ENCODE assay signal across 9 mouse cellular contexts in the genomic region with DNA sequence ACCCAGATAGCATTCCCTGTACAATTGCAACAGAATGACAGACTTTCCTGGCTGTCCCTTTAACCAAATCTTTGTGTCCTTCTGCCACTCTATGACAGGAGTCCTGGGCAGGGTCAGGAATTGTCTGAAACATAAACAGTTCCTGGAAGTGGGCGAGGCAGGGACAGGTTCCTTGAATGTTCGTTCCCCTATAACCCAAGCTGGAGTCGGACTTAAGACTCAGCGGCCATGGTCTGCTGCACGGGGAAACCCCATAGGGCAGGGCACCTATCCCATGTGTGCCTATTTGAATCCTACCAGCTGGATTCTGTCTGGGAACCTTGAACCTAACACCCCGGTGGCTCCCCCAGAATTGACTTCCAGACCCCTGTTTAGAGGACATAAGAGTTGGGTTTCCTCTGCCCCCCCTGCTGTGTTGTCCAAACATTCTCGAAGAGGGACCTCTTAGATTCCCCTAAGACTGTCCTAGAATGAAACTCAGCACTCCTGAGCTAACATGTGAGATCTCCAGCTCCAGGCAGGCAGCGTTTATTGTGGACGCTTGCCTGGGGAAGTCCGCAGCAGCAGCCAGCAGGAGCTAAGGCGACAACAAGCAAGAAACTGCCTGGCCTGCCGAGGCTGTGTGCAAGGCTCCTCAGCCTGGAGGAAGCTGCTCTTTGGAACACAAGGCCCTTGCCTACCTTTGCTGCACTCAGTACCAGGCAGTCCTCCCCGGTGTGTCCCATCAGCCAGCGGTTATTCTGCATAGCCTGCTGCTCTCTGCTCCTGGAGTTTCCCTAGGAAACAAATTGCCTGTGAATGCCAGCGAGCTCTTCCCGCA. TPM values are rescaled to one million over a fixed set of nuclear protein-coding genes. Genes with fewer than 3 reads are reported as not detected.
A peak's percentile ranks its signal among the peaks of the same experiment; 100 is the strongest.
DNase-seq lines count a peak whose midpoint lies in the region; ATAC-seq and TF ChIP-seq lines count a peak whose summit lies in the region.
"Had no signal": no experiment of that assay in that cellular context is flagged by ENCODE, and none has a peak within 500 bp of the region (broad histone marks: within the 10 kb centered on the region; RNA-seq: fewer than 3 reads in every experiment).

No protein-coding gene starts in this region.

- in situ Hi-C loops in ES-E14 (cut with MboI; ENCODE audit: low sequenced_read_pairs in 2 of 2, unreplicated experiment in 2 of 2) = no loop called here

- DNase-seq in ES-E14 (ENCODE audit: low read depth, low spot score) = no peak
- no peak for DNase-seq in forebrain, embryonic 14.5 days (ENCODE audit: low spot score)
- DNase-seq in kidney, adult 2 months = peak; percentile 80
- DNase-seq in lung, postnatal 25 days (ENCODE audit: low spot score) = peak; percentile 56
- no peak for DNase-seq in spleen, adult 18-20 months
- DNase-seq in layer of hippocampus, postnatal 10 days (ENCODE audit: low spot score in 2 of 2) = no peak
- no peak for DNase-seq in cerebellum, adult 18-20 months

- H3K4me3 ChIP-seq in ES-E14 (ENCODE audit: insufficient read depth in 1 of 2, low read depth in 1 of 2, low read length in 2 of 2, poor library complexity in 1 of 2, severe bottlenecking in 1 of 2) = peak overlapping the region in 1 of 2 experiments; percentile 21; a peak in 2 of 4 replicates
- no peak overlapping the region for H3K4me3 ChIP-seq in forebrain, embryonic 14.5 days (ENCODE audit: low read depth, low read length)
- peak overlapping the region; percentile 33; the same call in 1 of the 2 replicates for H3K4me3 ChIP-seq in kidney, adult 2 months (ENCODE audit: insufficient read depth, low read depth, low read length)

- no peaks in the 10 kb centered on the region for H3K9me3 ChIP-seq in ES-E14 (ENCODE audit: control insufficient read depth, insufficient read depth, low read depth, low read length)
- H3K9me3 ChIP-seq in forebrain, embryonic 14.5 days (replicated peaks; ENCODE audit: control insufficient read depth, low read length) = peaks cover 5% of the 10 kb centered on the region; the same call in 1 of the 2 replicates

- peak overlapping the region; percentile 71 for H3K27ac ChIP-seq in ES-E14 (ENCODE audit: insufficient read depth, low read depth, low read length, poor library complexity, severe bottlenecking)
- H3K27ac ChIP-seq in forebrain, embryonic 14.5 days (ENCODE audit: low read depth, low read length) = peak overlapping the region; percentile 29; the same call in 1 of the 2 replicates
- H3K27ac ChIP-seq in kidney, adult 2 months (ENCODE audit: insufficient read depth, low read depth, low read length) = peak overlapping the region; percentile 32

- TF ChIP-seq CTCF in kidney, adult 2 months (conservative IDR thresholded peaks at IDR 0.05; ENCODE audit: insufficient read depth, insufficient read length, low read depth, low read length) = no peak

- H3K4me1 ChIP-seq in ES-E14 (ENCODE audit: control insufficient read depth in 2 of 2, insufficient read depth in 2 of 2, low read length in 2 of 2, poor library complexity in 1 of 2) = peaks cover 2 to 24% of the 10 kb centered on the region in 2 experiments; a peak in 3 of 4 replicates
- peaks cover 18% of the 10 kb centered on the region for H3K4me1 ChIP-seq in forebrain, embryonic 14.5 days (ENCODE audit: control insufficient read depth, insufficient read depth, low read length)
- peaks cover 11% of the 10 kb centered on the region for H3K4me1 ChIP-seq in kidney, adult 2 months (ENCODE audit: control insufficient read depth, insufficient read depth, low read length)

- TF ChIP-seq POLR2A in kidney, adult 2 months (IDR thresholded peaks at IDR 0.05; ENCODE audit: low read depth, low read length) = no peak

- peak overlapping the region; percentile 19; the same call in 1 of the 2 replicates for H3K9ac ChIP-seq in ES-E14 (ENCODE audit: insufficient read depth, low read depth, low read length, poor library complexity, severe bottlenecking)
- peak overlapping the region; percentile 35 for H3K9ac ChIP-seq in forebrain, embryonic 14.5 days (ENCODE audit: low read length)

- H3K27me3 ChIP-seq in forebrain, embryonic 14.5 days (replicated peaks; ENCODE audit: control insufficient read depth, insufficient read depth, low read length) = no peaks in the 10 kb centered on the region
- H3K27me3 ChIP-seq in kidney, adult 2 months (replicated peaks; ENCODE audit: control insufficient read depth, insufficient read depth, low read length) = no peaks in the 10 kb centered on the region

- 21% methylated on average over 16 of the region's 16 CpGs for WGBS in forebrain, embryonic 14.5 days
- 15% methylated on average over 16 of the region's 16 CpGs for whole genome bisulfite sequencing in kidney, adult 2 months

- ATAC-seq in forebrain, embryonic 14.5 days = no peak
- ATAC-seq in megakaryocyte progenitor cell, adult 5-6 weeks (replicated peaks; ENCODE audit: poor library complexity) = no peak

- H3K4me2 ChIP-seq in forebrain, embryonic 14.5 days (ENCODE audit: low read length) = 0 out of 2 replicates have a peak overlapping the region, but pooled peaks have one; percentile 3

- peaks cover 2% of the 10 kb centered on the region; the same call in 1 of the 2 replicates for H3K36me3 ChIP-seq in ES-E14 (ENCODE audit: control insufficient read depth, insufficient read depth, low read length, poor library complexity, severe bottlenecking)
- H3K36me3 ChIP-seq in forebrain, embryonic 14.5 days (ENCODE audit: control insufficient read depth, insufficient read depth, low read length) = peaks cover 13% of the 10 kb centered on the region; the same call in 1 of the 2 replicates
- H3K36me3 ChIP-seq in kidney, adult 2 months (ENCODE audit: control insufficient read depth, insufficient read depth, low read length) = no peaks in the 10 kb centered on the region
- H3K36me3 ChIP-seq: G1E had no signal

TF ChIP-seq in ES-E14, 5 proteins besides CTCF, POLR2A, EP300 and RAD21:
- TF ChIP-seq HCFC1 (IDR thresholded peaks at IDR 0.05; ENCODE audit: borderline replicate concordance, insufficient read depth, low read length) (no peak), ZC3H11A (IDR thresholded peaks at IDR 0.05; ENCODE audit: borderline replicate concordance, low read depth, low read length) (no peak)

RNA-seq across cellular contexts. Expression of gene Pde9a, which starts 48.2 kb away (rescaled TPM):
- total RNA-seq in ES-E14 (2012; rRNA removed) = 3.9 and 6.9 TPM in 2 replicates
- polyA plus RNA-seq in forebrain, embryonic 14.5 days (2014; fragmentation: Nextera tagmentation; extraction: Ambion mirVana) = 60.7 and 68.5 TPM in 2 replicates
- 74.3 and 106 TPM in 2 replicates for polyA plus RNA-seq in kidney, adult 2 months (2012; rRNA removed)
- total RNA-seq in layer of hippocampus, postnatal 10 days (2021) = 10 to 100 TPM; 34.0 to 38.9 TPM
- total RNA-seq in megakaryocyte progenitor cell, adult 5-6 weeks (2015) = 0.79 TPM in 1 of 2 replicates, not detected in the other
- 1.5 TPM in 1 of 2 replicates, not detected in the other for total RNA-seq in megakaryocyte progenitor cell, adult 5-6 weeks (2017)
- polyA plus RNA-seq: G1E had no signal

Comparison
In these comparisons a context has a peak if more than half of its experiments do, and no peak if none do; other contexts are left out.
1. DNase-seq: peak in kidney, adult 2 months (single experiment) and lung, postnatal 25 days (single experiment); none in ES-E14 (single experiment), forebrain, embryonic 14.5 days (single experiment), spleen, adult 18-20 months (0 of 2), layer of hippocampus, postnatal 10 days (0 of 2) and cerebellum, adult 18-20 months (0 of 2).
2. Peak in every context shown above with its lines, with median percentiles within 50 percentile points of each other: H3K27ac ChIP-seq.